Mouse (Mus musculus) olfactory bulb, adult 2 months (tissue): ENCODE data around the gene Inpp4a. TPM values are rescaled to one million over a fixed set of nuclear protein-coding genes. Genes with fewer than 3 reads are reported as not detected.

Source experiments
- H3K27ac ChIP-seq: fragments of 200-500 bp; 2 replicates; pipeline ENCODE4 v1.5.1; 2012; ENCODE audit warnings: low read depth, low read length; ENCODE audit not compliant: insufficient read depth
- H3K4me1 ChIP-seq: fragments of 200-500 bp; 2 replicates; pipeline ENCODE4 v1.6.1; 2012; ENCODE audit warnings: low read length; ENCODE audit not compliant: control insufficient read depth, insufficient read depth
- H3K4me3 ChIP-seq: fragments of 200-500 bp; 2 replicates; pipeline ENCODE4 v1.5.1; 2012; ENCODE audit warnings: mild to moderate bottlenecking, low read depth, low read length, moderate library complexity; ENCODE audit not compliant: insufficient read depth
- CTCF ChIP-seq: fragments of 200-500 bp; IDR thresholded peaks from 2 replicates; pipeline ENCODE4 v1.5.1; 2012; ENCODE audit warnings: low read depth, mild to moderate bottlenecking, low read length, moderate library complexity; ENCODE audit not compliant: insufficient read depth
- POLR2A ChIP-seq: fragments of 200-500 bp; IDR thresholded peaks from 2 replicates; pipeline ENCODE4 v1.6.1; 2012; ENCODE audit warnings: mild to moderate bottlenecking, low read depth, low read length, moderate library complexity; ENCODE audit not compliant: insufficient read depth
- WGBS: fragments of 180-500 bp; shearing (Covaris S2); methylation state at CpG from one replicate; pipeline ENCODE4 v1.1.7; 2018; 5-methylcytosine and 5-hydroxymethylcytosine counted together
- polyA plus RNA-seq: library from polyadenylated mRNA; stranded (reverse); fragments of >200 nt; gene quantifications from 2 replicates; pipeline ENCODE4 v1.2.4, GENCODE M21; 2012; ENCODE audit warnings: low replicate concordance; ENCODE audit not compliant: missing spikeins, insufficient read depth, insufficient read length

Inpp4a gene
- polyA plus RNA-seq, 1 experiment: 177 TPM

- Histone ChIP-seq H3K4me3 (no peak overlapping the region), H3K27ac (no peak overlapping the region), H3K4me1 (no peaks in the 10 kb centered on the region)
- WGBS: 93% methylated on average over 3 of the region's 3 CpGs
- TF ChIP-seq POLR2A (no peak), CTCF (no peak)
Measured at GRCm38 (mm10) chr1:37436419-37436818, 136.8 kb downstream of the Inpp4a start.

- TF ChIP-seq POLR2A (no peak), CTCF (no peak)
- no peak overlapping the region for H3K27ac ChIP-seq
- WGBS: 92% methylated on average over 16 of the region's 16 CpGs
- H3K4me1 ChIP-seq: no peaks in the 10 kb centered on the region
- no peak overlapping the region for H3K4me3 ChIP-seq
Measured at GRCm38 (mm10) chr1:37442848-37443835, 143.5 kb downstream of the Inpp4a start.

GRCm38 (mm10) chr1:37448361-37449095 is 148.9 kb downstream of the Inpp4a start:
- H3K27ac ChIP-seq: no peak overlapping the region
- H3K4me1 ChIP-seq: no peaks in the 10 kb centered on the region
- 77% methylated on average over 10 of the region's 10 CpGs for WGBS
- H3K4me3 ChIP-seq: no peak overlapping the region
- TF ChIP-seq CTCF (no peak), POLR2A (no peak)

GRCm38 (mm10) chr1:37451270-37451669 is 151.6 kb downstream of the Inpp4a start:
- WGBS: 93% methylated on average over 8 of the region's 8 CpGs
- Histone ChIP-seq H3K27ac (no peak overlapping the region), H3K4me1 (no peaks in the 10 kb centered on the region), H3K4me3 (no peak overlapping the region)
- TF ChIP-seq CTCF (no peak), POLR2A (no peak)

GRCm38 (mm10) chr1:37457546-37457945 is 157.9 kb downstream of the Inpp4a start:
- no peak for TF ChIP-seq POLR2A
- no peak for TF ChIP-seq CTCF
- no peaks in the 10 kb centered on the region for H3K4me1 ChIP-seq
- H3K4me3 ChIP-seq: no peak overlapping the region
- 92% methylated on average over 7 of the region's 7 CpGs for WGBS
- no peak overlapping the region for H3K27ac ChIP-seq

Other genes with a start within 250 kb of the Inpp4a start
- gene Cnga3, start 85.4 kb upstream of the Inpp4a start, polyA plus RNA-seq: not detected in 2 replicates
- not detected in 2 replicates for gene Coa5, start 130.2 kb downstream of the Inpp4a start, polyA plus RNA-seq
- not detected in 2 replicates for gene Unc50, start 130.3 kb downstream of the Inpp4a start, polyA plus RNA-seq
- not detected in 2 replicates for gene Mgat4a, start 241.2 kb downstream of the Inpp4a start, polyA plus RNA-seq